Mouse (Mus musculus) urinary bladder, postnatal 36 days (tissue): ENCODE measurements around the gene Nexn.
"Not testable (repeated sequence)": the region's sequence is repeated elsewhere in the genome, so short reads cannot be mapped to it uniquely, and the experiment has no call there.

ENCODE experiments used
- DNase-seq, 2 experiments: peaks; one replicate each; pipeline ENCODE4 v3.0.0; 2022; ENCODE audit warnings: low spot score in 2 of 2, mixed read lengths in 1 of 2

Nexn gene

GRCm38 (mm10) chr3:152266036-152266421 is at the start of gene Nexn:
Gene Nexn, minus strand, starts transcription at chr3:152266350.
- no peak for DNase-seq

DNA sequence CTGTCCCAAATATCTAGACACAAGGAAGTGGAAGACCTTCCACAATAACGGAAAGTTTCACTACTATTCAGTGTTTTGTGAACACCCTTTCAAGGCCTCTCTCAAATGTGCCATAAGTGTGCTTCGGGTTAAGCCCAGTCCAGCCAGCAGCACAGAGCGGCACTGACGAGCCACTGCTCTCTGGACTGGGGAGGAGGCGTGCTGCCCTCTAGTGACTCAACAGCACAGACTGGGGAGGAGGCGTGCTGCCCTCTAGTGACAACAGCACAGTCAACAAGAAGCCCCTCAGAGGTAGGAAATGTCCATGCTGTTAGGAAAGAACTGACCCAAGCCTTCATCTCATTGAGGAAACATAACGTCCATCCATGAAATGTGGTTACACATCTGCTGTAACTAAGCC is 49.5 kb upstream of the Nexn start:
- DNase-seq = peak; percentile 72 to 85

- DNase-seq = not testable (repeated sequence)
These were observed 48.5 kb upstream of the Nexn start for GRCm38 (mm10) chr3:152314666-152315065.

- no peak for DNase-seq
These were observed 43.1 kb upstream of the Nexn start for GRCm38 (mm10) chr3:152309250-152309645.

GRCm38 (mm10) chr3:152308485-152309249 is 42.5 kb upstream of the Nexn start:
- DNase-seq = peak; percentile 53 to 69

GRCm38 (mm10) chr3:152305971-152306370 is 39.8 kb upstream of the Nexn start:
- DNase-seq = no peak

DNA sequence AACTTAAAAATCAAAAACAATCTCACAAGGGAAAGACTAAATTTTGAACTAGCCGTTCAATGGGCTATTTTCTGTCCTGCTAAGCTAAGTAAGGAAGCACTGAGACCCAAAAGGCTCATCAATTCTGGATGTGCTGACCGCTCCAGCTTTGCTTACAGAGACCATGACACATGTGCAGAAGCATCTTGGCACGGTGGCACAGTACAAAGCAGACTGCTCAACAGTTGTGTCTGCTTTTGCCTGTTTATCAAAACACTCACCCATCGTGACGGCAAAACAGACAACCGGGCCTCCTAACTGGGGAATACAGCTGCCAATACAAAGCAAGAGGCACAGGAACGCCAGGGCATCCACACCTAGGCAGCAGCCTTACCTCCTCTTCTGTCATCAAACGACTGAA is 38.9 kb upstream of the Nexn start:
- no peak for DNase-seq

DNA sequence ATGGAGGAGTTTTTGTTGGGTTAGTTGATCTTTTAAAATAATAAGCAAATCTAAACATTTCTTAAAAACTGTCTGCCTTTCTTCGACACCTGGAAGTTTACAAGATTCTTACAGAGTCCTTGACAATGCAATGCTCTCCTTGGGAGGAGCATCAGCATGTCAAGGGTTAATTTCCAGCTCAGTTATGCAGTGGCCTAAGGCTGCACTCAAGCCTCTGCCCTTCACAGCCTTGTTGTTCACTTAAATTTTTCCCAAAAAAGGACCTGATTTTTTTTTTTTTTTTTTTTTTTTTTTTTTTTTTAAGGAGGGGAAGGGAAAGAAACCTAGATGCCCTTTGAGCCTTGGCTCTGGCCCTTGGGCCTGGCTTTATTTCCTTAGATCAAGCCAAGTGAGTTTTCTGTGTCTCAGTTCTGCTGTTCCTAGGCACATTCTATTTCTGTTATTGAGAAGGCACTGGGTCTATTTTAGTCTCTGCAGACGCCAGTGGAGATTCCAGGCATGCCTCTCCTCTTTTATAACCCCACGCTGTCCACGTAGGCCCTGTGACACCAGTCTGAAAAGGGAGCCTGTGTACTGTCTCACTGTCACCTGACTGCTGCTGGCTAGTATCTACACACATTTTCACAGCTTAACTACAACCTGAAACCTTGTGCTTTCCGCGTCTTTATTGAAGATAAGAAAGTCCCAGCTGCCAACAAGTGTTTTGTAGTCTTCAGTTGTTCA is 38.1 kb upstream of the Nexn start:
- DNase-seq = no peak

- DNase-seq = no peak
These were observed 36.8 kb upstream of the Nexn start for GRCm38 (mm10) chr3:152302991-152303390.

GRCm38 (mm10) chr3:152300376-152301337 is 34.5 kb upstream of the Nexn start:
- DNase-seq = no peak

DNA sequence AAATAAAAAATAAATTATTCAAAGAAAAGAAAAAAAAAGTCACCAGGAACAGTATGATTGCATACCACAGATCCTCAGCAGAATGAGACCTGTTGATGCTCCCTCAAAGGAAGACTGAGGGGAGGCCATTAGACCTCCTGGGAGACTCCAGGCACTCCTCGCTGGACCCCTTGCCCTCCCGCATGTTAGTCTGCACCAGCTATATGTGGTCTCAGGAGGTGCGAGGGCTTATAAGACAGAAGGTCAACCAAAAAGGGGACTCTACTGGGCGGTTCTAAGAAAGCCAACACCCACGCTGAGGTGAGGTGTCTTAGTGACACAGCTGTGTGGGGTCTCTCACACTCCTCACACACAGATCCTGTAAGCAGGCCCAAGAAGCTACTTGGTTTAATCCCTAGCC is 29.7 kb upstream of the Nexn start:
- DNase-seq = no peak

GRCm38 (mm10) chr3:152294400-152294799 is 28.2 kb upstream of the Nexn start:
- no peak for DNase-seq

GRCm38 (mm10) chr3:152293530-152294181 is 27.5 kb upstream of the Nexn start:
- no peak for DNase-seq

DNA sequence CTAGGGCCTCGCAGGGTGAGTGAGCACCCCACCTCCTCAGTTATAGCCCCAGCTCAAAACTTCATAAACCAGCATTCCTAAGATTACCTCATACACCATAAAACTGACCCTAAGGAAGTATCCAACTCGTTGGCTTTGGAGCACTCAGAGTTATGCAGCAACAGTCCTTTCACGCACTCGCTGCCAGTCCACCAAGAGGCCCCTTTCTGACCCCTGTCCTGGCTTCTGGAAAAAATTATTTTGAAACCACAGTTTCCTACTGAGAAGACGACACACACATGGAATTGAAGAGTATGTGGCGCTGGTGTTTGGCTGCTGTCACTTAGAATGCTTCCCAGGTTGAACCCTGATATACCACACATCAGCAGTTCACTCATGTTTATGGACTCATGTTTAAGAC is 25.7 kb upstream of the Nexn start:
- DNase-seq = no peak

DNA sequence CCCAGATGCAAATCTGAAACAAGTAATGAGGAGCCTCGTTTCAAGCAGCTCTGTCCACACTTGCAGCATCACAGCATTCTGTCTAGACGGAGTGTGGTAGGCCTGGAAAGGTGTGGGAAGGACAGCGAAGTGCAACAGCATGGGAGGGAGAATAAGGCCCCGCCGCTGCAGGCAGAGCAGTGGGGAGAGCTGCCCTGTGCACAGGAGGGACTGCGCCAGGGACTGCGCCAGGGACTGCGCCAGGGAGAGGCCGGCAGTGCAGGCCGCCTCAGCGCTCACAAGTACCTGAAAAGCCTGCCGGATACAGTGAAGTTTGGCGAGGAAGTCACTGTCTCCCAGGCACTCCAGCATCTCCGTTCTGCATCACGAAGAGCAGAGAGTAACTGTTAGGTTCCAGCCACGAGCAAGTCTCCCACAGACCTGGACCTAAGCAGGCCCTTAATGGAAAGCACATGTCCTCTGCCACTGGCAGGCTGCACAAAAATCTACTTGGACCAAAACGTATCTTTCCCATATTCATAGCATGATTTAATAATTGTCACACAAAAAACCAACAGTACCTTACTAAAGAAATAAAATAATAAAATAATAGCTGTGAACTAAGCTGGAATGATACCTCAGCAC is 24.1 kb upstream of the Nexn start:
- no peak for DNase-seq

DNA sequence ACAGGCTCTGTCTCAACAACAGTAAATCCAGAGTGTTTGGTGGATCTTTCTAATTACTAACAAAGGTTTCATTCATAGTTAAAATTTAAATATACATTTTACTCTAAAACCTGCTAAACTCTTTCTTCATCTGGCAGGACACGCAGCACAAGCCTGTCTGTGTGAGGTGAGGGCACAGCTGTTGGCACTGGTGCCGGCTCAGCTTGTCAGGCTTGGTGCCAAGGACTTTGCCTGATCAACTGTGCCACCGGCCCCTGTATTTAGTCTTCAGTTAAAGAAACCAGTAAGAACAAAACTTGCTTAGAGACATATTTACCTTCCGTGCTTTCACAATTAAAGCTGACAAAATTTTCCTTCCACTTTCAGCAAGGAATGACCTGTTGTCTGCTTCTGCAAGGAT is 22.6 kb upstream of the Nexn start:
- DNase-seq = peak in 1 of 2 experiments; percentile 30

- no peak for DNase-seq
These were observed 22.1 kb upstream of the Nexn start for GRCm38 (mm10) chr3:152288276-152288675.

- DNase-seq = no peak
These were observed 21.7 kb upstream of the Nexn start for GRCm38 (mm10) chr3:152287810-152288209.

GRCm38 (mm10) chr3:152284759-152285158 is 18.6 kb upstream of the Nexn start:
- no peak for DNase-seq

GRCm38 (mm10) chr3:152284306-152284705 is 18.2 kb upstream of the Nexn start:
- DNase-seq = no peak

DNA sequence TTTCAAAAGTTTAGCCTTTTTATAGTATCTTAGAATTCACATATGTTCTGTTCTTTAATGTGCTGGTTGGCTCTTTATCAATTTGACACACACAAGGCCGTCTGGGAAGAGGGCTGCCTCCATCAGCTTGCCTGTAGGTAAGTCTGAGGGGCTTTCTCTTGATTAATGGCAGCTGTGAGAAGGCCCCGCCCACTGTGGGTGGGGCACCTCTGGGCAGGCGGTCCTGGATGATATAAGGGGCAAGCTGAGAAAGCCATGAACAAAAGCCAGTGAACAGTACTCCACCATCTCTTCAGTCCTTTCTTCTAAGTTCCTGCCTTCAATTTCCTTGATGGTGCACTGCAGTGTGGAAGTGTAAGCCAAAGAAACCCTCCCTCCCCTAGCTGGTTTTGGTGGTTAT is 16.0 kb upstream of the Nexn start:
- no peak for DNase-seq
